ENCODE assay signal across 8 mouse cellular contexts in genomic region chr13:94285281-94285871, GRCm38 (mm10). TPM values are rescaled to one million over a fixed set of nuclear protein-coding genes. Genes with fewer than 3 reads are reported as not detected.
DNase-seq lines count a peak whose midpoint lies in the region; ATAC-seq lines count a peak whose summit lies in the region.

TSS of gene Scamp1 (minus strand) at chr13:94285857.

- H3K4me3 ChIP-seq in forebrain, embryonic 12.5 days (replicated peaks), result peak within 1 kb of the TSS; percentile 96
- H3K4me3 ChIP-seq in heart, embryonic 16.5 days (ENCODE audit: low read length), result peak within 1 kb of the TSS; percentile 91
- peak within 1 kb of the TSS; percentile 87 for H3K4me3 ChIP-seq in liver, embryonic 13.5 days (replicated peaks)
- peak within 1 kb of the TSS; percentile 92 for H3K4me3 ChIP-seq in stomach, embryonic 15.5 days (replicated peaks)

- peaks cover 3% of the 10 kb centered on the region; the same call in 1 of the 2 replicates for H3K27me3 ChIP-seq in forebrain, embryonic 12.5 days
- no peaks in the 10 kb centered on the region for H3K27me3 ChIP-seq in heart, embryonic 16.5 days (ENCODE audit: control insufficient read depth, insufficient read depth, low read length)
- H3K27me3 ChIP-seq in liver, embryonic 13.5 days, result no peaks in the 10 kb centered on the region
- no peaks in the 10 kb centered on the region for H3K27me3 ChIP-seq in stomach, embryonic 15.5 days (replicated peaks)

- ATAC-seq in forebrain, embryonic 12.5 days (ENCODE audit: low FRiP score), result peak; percentile 98
- ATAC-seq in heart, embryonic 16.5 days (replicated peaks; ENCODE audit: extremely low read depth, insufficient read depth, low FRiP score), result peak; percentile 98
- peak; percentile 92 for ATAC-seq in liver, embryonic 13.5 days (ENCODE audit: low read depth)
- ATAC-seq in stomach, embryonic 15.5 days (ENCODE audit: insufficient read depth, low FRiP score, low read depth), result peak; percentile 95

- peaks cover 7% of the 10 kb centered on the region for H3K4me1 ChIP-seq in forebrain, embryonic 12.5 days
- H3K4me1 ChIP-seq in heart, embryonic 16.5 days (ENCODE audit: control insufficient read depth, insufficient read depth, low read length), result peaks cover 6% of the 10 kb centered on the region
- H3K4me1 ChIP-seq in liver, embryonic 13.5 days (replicated peaks), result peaks cover 45% of the 10 kb centered on the region
- peaks cover 6% of the 10 kb centered on the region for H3K4me1 ChIP-seq in stomach, embryonic 15.5 days

- under 1% methylated on average over 62 of the region's 62 CpGs for WGBS in forebrain, embryonic 12.5 days
- under 1% methylated on average over 62 of the region's 62 CpGs for WGBS in heart, embryonic 16.5 days
- WGBS in liver, embryonic 13.5 days (ENCODE audit: insufficient replicate concordance), result under 1% methylated on average over 61 of the region's 62 CpGs
- under 1% methylated on average over 58 of the region's 62 CpGs for WGBS in stomach, embryonic 15.5 days

- peak within 1 kb of the TSS; percentile 89 for H3K9ac ChIP-seq in forebrain, embryonic 12.5 days
- peak within 1 kb of the TSS; percentile 96 for H3K9ac ChIP-seq in heart, embryonic 16.5 days (ENCODE audit: low read length)
- H3K9ac ChIP-seq in liver, embryonic 13.5 days, result peak within 1 kb of the TSS; percentile 89
- peak within 1 kb of the TSS; percentile 84 for H3K9ac ChIP-seq in stomach, embryonic 15.5 days

- H3K36me3 ChIP-seq in forebrain, embryonic 12.5 days (replicated peaks), result no peaks in the 10 kb centered on the region
- no peaks in the 10 kb centered on the region for H3K36me3 ChIP-seq in heart, embryonic 16.5 days (ENCODE audit: control insufficient read depth, insufficient read depth)
- no peaks in the 10 kb centered on the region for H3K36me3 ChIP-seq in liver, embryonic 13.5 days
- H3K36me3 ChIP-seq in stomach, embryonic 15.5 days, result no peaks in the 10 kb centered on the region

- peak; percentile 83 for DNase-seq in CD4-positive, CD25-positive, alpha-beta regulatory T cell, adult 2 months (ENCODE audit: low read depth, low spot score)
- peak; percentile 68 for DNase-seq in c-Kit-positive CD71-positive TER-119-positive erythroid progenitor cells, embryonic 14.5 days (ENCODE audit: low spot score)
- peak; percentile 91 to 95 for DNase-seq in kidney, postnatal 25 days
- DNase-seq in liver, embryonic 13.5 days, result peak; percentile 77
- DNase-seq in neural tube, embryonic 10.5 days (ENCODE audit: extremely low spot score, low spot score), result peak; percentile 93

- H3K4me2 ChIP-seq in forebrain, embryonic 12.5 days, result peak within 1 kb of the TSS; percentile 77
- H3K4me2 ChIP-seq in heart, embryonic 16.5 days (ENCODE audit: low read depth, low read length), result peak within 1 kb of the TSS; percentile 92
- H3K4me2 ChIP-seq in liver, embryonic 13.5 days, result peak within 1 kb of the TSS; percentile 92
- peak within 1 kb of the TSS; percentile 83 for H3K4me2 ChIP-seq in stomach, embryonic 15.5 days

- H3K9me3 ChIP-seq in forebrain, embryonic 12.5 days, result no peaks in the 10 kb centered on the region
- no peaks in the 10 kb centered on the region for H3K9me3 ChIP-seq in heart, embryonic 16.5 days (replicated peaks; ENCODE audit: control insufficient read depth, low read length)
- no peaks in the 10 kb centered on the region for H3K9me3 ChIP-seq in liver, embryonic 13.5 days (replicated peaks)
- H3K9me3 ChIP-seq in stomach, embryonic 15.5 days, result no peaks in the 10 kb centered on the region

- peak within 1 kb of the TSS; percentile 81 for H3K27ac ChIP-seq in forebrain, embryonic 12.5 days
- H3K27ac ChIP-seq in heart, embryonic 16.5 days (ENCODE audit: low read length), result peak within 1 kb of the TSS; percentile 81
- H3K27ac ChIP-seq in liver, embryonic 13.5 days, result peak within 1 kb of the TSS; percentile 73
- peak within 1 kb of the TSS; percentile 88 for H3K27ac ChIP-seq in stomach, embryonic 15.5 days

RNA-seq across cellular contexts. Expression of gene Scamp1, which starts in this region (rescaled TPM):
- 55.3 and 60.0 TPM in 2 replicates for polyA plus RNA-seq in forebrain, embryonic 12.5 days (2016; fragmentation: Nextera tagmentation; extraction: Ambion mirVana)
- polyA plus RNA-seq in heart, embryonic 16.5 days (2015; fragmentation: Nextera tagmentation; extraction: Ambion mirVana), result 25.0 and 25.9 TPM in 2 replicates
- polyA plus RNA-seq in liver, embryonic 13.5 days (2015; fragmentation: Nextera tagmentation; extraction: Ambion mirVana), result 8.0 and 9.9 TPM in 2 replicates
- 37.1 and 38.4 TPM in 2 replicates for polyA plus RNA-seq in stomach, embryonic 15.5 days (2015; fragmentation: Nextera tagmentation; extraction: Ambion mirVana)

Comparison
In these comparisons a context has a peak if more than half of its experiments do, and no peak if none do; other contexts are left out.
1. Peak in every context shown above with its lines: DNase-seq, ATAC-seq, H3K4me3 ChIP-seq and H3K27ac ChIP-seq.